Mouse (Mus musculus): Measurements from ENCODE around the gene Olfr1193. TPM values are rescaled to one million over a fixed set of nuclear protein-coding genes. Genes with fewer than 3 reads are reported as not detected.
"Not testable (repeated sequence)": the region's sequence is repeated elsewhere in the genome, so short reads cannot be mapped to it uniquely, and the experiment has no call there.

The Olfr1193 gene
- total RNA-seq (2021): not detected
- long read RNA-seq, experiment 1: 0 reads
- long read RNA-seq, experiment 2: 0 reads

DNA sequence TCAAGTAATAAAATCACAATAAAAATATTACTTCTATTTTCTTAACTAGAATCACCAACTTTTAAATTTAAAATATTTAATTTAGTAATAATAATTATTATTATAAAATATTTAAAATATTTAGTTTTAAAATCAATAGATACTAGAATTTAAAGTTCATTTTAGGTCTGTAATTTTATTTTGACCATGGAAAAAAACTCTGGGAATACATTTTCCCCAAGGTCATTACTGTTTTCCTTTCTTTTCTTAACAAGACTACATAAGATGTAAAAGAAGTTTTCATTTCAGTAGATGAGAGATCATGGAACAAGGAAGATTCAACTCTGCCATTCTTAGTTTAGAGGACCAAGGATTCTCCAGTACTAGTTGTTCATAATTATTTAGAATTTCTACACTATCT is at the start of gene Olfr1193:
Gene Olfr1193 (plus strand): TSS at position 301 of the 400 bp plus-strand sequence.
- intact Hi-C loops (cut with DNase I); DNase-seq: not testable (repeated sequence)

DNA sequence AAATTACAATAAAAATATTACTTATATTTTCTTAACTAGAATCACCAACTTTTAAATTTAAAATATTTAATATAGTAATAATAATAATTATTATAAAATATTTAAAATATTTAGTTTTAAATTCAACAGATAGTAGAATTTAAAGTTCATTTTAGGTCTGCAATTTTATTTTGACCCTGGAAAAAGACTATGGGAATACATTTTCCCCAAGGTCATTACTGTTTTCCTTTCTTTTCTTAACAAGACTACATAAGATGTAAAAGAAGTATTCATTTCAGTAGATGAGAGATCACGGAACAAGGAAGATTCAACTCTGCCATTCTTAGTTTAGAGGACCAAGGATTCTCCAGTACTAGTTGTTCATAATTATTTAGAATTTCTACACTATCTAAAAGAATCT is 35.2 kb upstream of the Olfr1193 start, which contains the start of gene Olfr1191-ps1:
Gene Olfr1191-ps1 (plus strand): TSS at position 301 of the 400 bp plus-strand sequence.
- DNase-seq; intact Hi-C loops (cut with DNase I): not testable (repeated sequence)

DNA sequence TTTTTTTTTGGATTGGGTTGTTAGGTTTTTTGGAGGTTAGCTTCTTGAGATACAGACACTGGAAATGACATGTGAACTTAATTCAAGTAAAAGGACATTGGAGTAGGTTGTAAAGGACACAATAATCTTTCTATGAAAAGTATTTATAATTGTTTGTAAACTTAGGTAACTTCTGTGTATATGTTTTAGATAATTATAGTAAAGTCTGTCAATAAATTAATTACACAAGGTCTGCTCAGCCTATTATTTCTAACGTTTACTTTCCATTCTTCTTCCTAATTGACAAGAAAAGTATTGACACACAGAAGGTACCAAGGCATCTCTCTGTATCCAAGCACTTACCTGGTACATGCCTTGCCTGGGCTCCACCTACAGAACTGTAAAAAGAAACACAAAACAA is 27.2 kb upstream of the Olfr1193 start, which contains the start of gene Olfr1192-ps1:
Gene Olfr1192-ps1 (plus strand): TSS at position 301 of the 400 bp plus-strand sequence.
- intact Hi-C loops (cut with DNase I): no loop called here
- DNase-seq: no peak

DNA sequence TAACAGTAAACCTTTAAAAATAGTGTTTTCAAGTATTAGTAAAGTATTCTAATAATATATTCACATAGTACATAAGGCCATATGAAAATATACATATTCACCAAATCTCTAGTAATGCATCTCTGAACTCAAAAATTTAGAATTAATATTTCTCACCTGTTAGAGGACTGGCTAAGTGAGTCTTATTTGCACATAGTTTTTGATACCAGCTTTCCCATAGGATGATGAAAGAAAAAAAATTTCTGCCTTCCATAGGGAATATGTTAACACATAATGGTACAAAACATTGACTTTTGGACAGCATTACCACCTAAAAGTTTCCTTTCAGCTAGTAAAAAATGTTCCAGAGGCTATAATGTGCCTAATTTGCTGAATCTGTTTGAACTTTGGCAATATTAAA is 13.7 kb downstream of the Olfr1193 start, which contains the start of gene Olfr1195:
Gene Olfr1195 (minus strand): TSS at position 101 of the 400 bp plus-strand sequence.
- no peak for DNase-seq
- intact Hi-C loops (cut with DNase I): no loop called here

DNA sequence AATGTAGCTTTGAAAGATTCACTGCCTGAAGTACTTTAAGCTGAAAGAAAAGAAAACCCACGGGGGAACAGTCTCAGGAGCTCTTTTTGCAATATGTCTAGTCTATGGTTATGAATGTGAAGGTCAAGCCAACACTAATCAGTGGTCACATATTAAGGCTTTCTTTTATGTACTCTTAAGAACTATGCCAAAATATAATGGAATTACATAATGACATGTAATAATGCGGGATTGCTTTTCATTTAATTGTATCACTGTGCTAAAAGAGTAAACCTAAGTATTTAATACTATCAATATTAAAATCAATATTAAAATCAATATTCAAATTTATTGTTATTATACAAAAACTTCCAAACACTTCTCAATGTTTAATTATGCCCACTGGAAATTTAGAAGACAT is 29.1 kb downstream of the Olfr1193 start, which contains the start of gene Olfr1196:
Gene Olfr1196 (minus strand): TSS at position 101 of the 400 bp plus-strand sequence.
- no peak for DNase-seq
- intact Hi-C loops (cut with DNase I): no loop called here

Other genes with a start within 250 kb of the Olfr1193 start
- not detected for gene Olfr1181, start 249.5 kb upstream of the Olfr1193 start, total RNA-seq (2021)
- not detected for gene Gm13757, start 226.5 kb upstream of the Olfr1193 start, total RNA-seq (2021)
- not detected for gene Olfr1183, start 220.8 kb upstream of the Olfr1193 start, total RNA-seq (2021)
- not detected for gene Olfr1184, start 192.0 kb upstream of the Olfr1193 start, total RNA-seq (2021)
- gene Olfr1185-ps1, start 182.3 kb upstream of the Olfr1193 start, total RNA-seq (2021): not detected
- gene Olfr1186, start 157.1 kb upstream of the Olfr1193 start, total RNA-seq (2021): not detected
- not detected for gene Olfr1188, start 118.7 kb upstream of the Olfr1193 start, total RNA-seq (2021)
- not detected for gene Olfr1189, start 89.2 kb upstream of the Olfr1193 start, total RNA-seq (2021)
- gene Olfr1191-ps1, start 35.1 kb upstream of the Olfr1193 start, total RNA-seq (2021): not detected
- gene Olfr1192-ps1, start 27.1 kb upstream of the Olfr1193 start, total RNA-seq (2021): not detected
- gene Olfr1195, start 13.6 kb downstream of the Olfr1193 start, total RNA-seq (2021): not detected
- gene Olfr1196, start 29.0 kb downstream of the Olfr1193 start, total RNA-seq (2021): not detected
- not detected for gene Olfr1197, start 56.7 kb downstream of the Olfr1193 start, total RNA-seq (2021)
- gene Olfr1198, start 75.7 kb downstream of the Olfr1193 start, total RNA-seq (2021): not detected
- not detected for gene Olfr1199, start 84.8 kb downstream of the Olfr1193 start, total RNA-seq (2021)
- not detected for gene Olfr1200, start 94.9 kb downstream of the Olfr1193 start, total RNA-seq (2021)
- not detected for gene Olfr1201, start 117.4 kb downstream of the Olfr1193 start, total RNA-seq (2021)
- not detected for gene Olfr1202, start 138.9 kb downstream of the Olfr1193 start, total RNA-seq (2021)
- not detected for gene Olfr1205, start 154.1 kb downstream of the Olfr1193 start, total RNA-seq (2021)
- gene Olfr1204, start 173.7 kb downstream of the Olfr1193 start, total RNA-seq (2021): not detected
- gene Olfr1206, start 187.6 kb downstream of the Olfr1193 start, total RNA-seq (2021): not detected
- not detected for gene Olfr1208, start 226.7 kb downstream of the Olfr1193 start, total RNA-seq (2021)
- gene Olfr1209, start 239.5 kb downstream of the Olfr1193 start, total RNA-seq (2021): not detected